Comparison of ENCODE assay signal across 8 mouse cellular contexts in genomic region chr7:45924429-45924816, GRCm38 (mm10). TPM values are rescaled to one million over a fixed set of nuclear protein-coding genes. Genes with fewer than 3 reads are reported as not detected.
DNase-seq lines count a peak whose midpoint lies in the region; ATAC-seq lines count a peak whose summit lies in the region.

No protein-coding gene starts in this region.

- no peaks in the 10 kb centered on the region for H3K9me3 ChIP-seq in hindbrain, embryonic 13.5 days
- H3K9me3 ChIP-seq in liver, embryonic 13.5 days (replicated peaks): no peaks in the 10 kb centered on the region
- no peaks in the 10 kb centered on the region for H3K9me3 ChIP-seq in neural tube, embryonic 11.5 days (ENCODE audit: control insufficient read depth, low read length)

- WGBS in hindbrain, embryonic 13.5 days: 13% methylated on average over 14 of the region's 14 CpGs
- WGBS in liver, embryonic 13.5 days (ENCODE audit: insufficient replicate concordance): 7% methylated on average over 14 of the region's 14 CpGs
- 8% methylated on average over 14 of the region's 14 CpGs for WGBS in neural tube, embryonic 11.5 days

- peak overlapping the region; percentile 44; the same call in 1 of the 2 replicates for H3K4me3 ChIP-seq in hindbrain, embryonic 13.5 days
- H3K4me3 ChIP-seq in liver, embryonic 13.5 days (replicated peaks): peak overlapping the region; percentile 58
- H3K4me3 ChIP-seq in neural tube, embryonic 11.5 days (ENCODE audit: low read depth, low read length): peak overlapping the region; percentile 16; the same call in 1 of the 2 replicates

- H3K36me3 ChIP-seq in hindbrain, embryonic 13.5 days: no peaks in the 10 kb centered on the region; the same call in 1 of the 2 replicates
- H3K36me3 ChIP-seq in liver, embryonic 13.5 days: no peaks in the 10 kb centered on the region
- no peaks in the 10 kb centered on the region for H3K36me3 ChIP-seq in neural tube, embryonic 11.5 days (ENCODE audit: control insufficient read depth, insufficient read depth, low read length)

- H3K4me2 ChIP-seq in hindbrain, embryonic 13.5 days: peak overlapping the region; percentile 61
- peak overlapping the region; percentile 76 for H3K4me2 ChIP-seq in liver, embryonic 13.5 days
- H3K4me2 ChIP-seq in neural tube, embryonic 11.5 days (ENCODE audit: low read depth): peak overlapping the region; percentile 41

- H3K27me3 ChIP-seq in hindbrain, embryonic 13.5 days: peaks cover 38% of the 10 kb centered on the region
- H3K27me3 ChIP-seq in liver, embryonic 13.5 days: 0 out of 2 replicates have a peak, but pooled peaks cover 3% of the 10 kb centered on the region
- no peaks in the 10 kb centered on the region for H3K27me3 ChIP-seq in neural tube, embryonic 11.5 days (ENCODE audit: control insufficient read depth, insufficient read depth, low read length)

- peak overlapping the region; percentile 86; the same call in 1 of the 2 replicates for H3K27ac ChIP-seq in hindbrain, embryonic 13.5 days
- peak overlapping the region; percentile 70 for H3K27ac ChIP-seq in liver, embryonic 13.5 days
- H3K27ac ChIP-seq in neural tube, embryonic 11.5 days (ENCODE audit: low read depth, low read length): no peak overlapping the region

- no peak for ATAC-seq in hindbrain, embryonic 13.5 days (ENCODE audit: low FRiP score)
- no peak for ATAC-seq in liver, embryonic 13.5 days (ENCODE audit: low read depth)
- ATAC-seq in neural tube, embryonic 11.5 days (ENCODE audit: insufficient read depth, low FRiP score, low TSS enrichment): no peak
- no peak for ATAC-seq in frontal cortex, adult (ENCODE audit: low TSS enrichment)

- peak; percentile 48 to 61 for DNase-seq in adrenal gland, adult 18-20 months (ENCODE audit: low spot score in 2 of 2)
- DNase-seq in adrenal gland, postnatal 4 days (ENCODE audit: low spot score in 2 of 2): no peak
- peak; percentile 52 for DNase-seq in c-Kit-positive CD71-negative TER-119-negative erythroid progenitor cells, embryonic 14.5 days (ENCODE audit: low read depth)
- peak; percentile 21 for DNase-seq in liver, embryonic 13.5 days
- no peak for DNase-seq in neural tube, embryonic 11.5 days (ENCODE audit: low spot score)
- DNase-seq in layer of hippocampus, postnatal 10 days (ENCODE audit: low spot score in 2 of 2): no peak

- H3K4me1 ChIP-seq in hindbrain, embryonic 13.5 days (replicated peaks): peaks cover 18% of the 10 kb centered on the region
- peaks cover 60% of the 10 kb centered on the region for H3K4me1 ChIP-seq in liver, embryonic 13.5 days (replicated peaks)
- no peaks in the 10 kb centered on the region for H3K4me1 ChIP-seq in neural tube, embryonic 11.5 days (ENCODE audit: control insufficient read depth, insufficient read depth, low read length)

- no peak overlapping the region; the same call in 1 of the 2 replicates for H3K9ac ChIP-seq in hindbrain, embryonic 13.5 days
- H3K9ac ChIP-seq in liver, embryonic 13.5 days: peak overlapping the region; percentile 60
- H3K9ac ChIP-seq in neural tube, embryonic 11.5 days (ENCODE audit: low read length): no peak overlapping the region; the same call in 1 of the 2 replicates

RNA-seq across cellular contexts. Expression of gene Ccdc114, which starts 0.6 kb away (rescaled TPM):
- total RNA-seq in adrenal gland, adult 18-20 months (2021): 10 to 100 TPM; 17.7 to 21.1 TPM
- 1 to 10 TPM; 8.8 to 10.0 TPM for total RNA-seq in adrenal gland, postnatal 4 days (2021)
- polyA plus RNA-seq in hindbrain, embryonic 13.5 days (2015; fragmentation: Nextera tagmentation; extraction: Ambion mirVana): 4.9 and 7.6 TPM in 2 replicates
- 1.2 and 1.5 TPM in 2 replicates for polyA plus RNA-seq in liver, embryonic 13.5 days (2015; fragmentation: Nextera tagmentation; extraction: Ambion mirVana)
- 2.9 and 3.4 TPM in 2 replicates for polyA plus RNA-seq in neural tube, embryonic 11.5 days (2014; fragmentation: Nextera tagmentation; extraction: Ambion mirVana)
- total RNA-seq in layer of hippocampus, postnatal 10 days (2021): 1 to 10 TPM; 4.2 to 5.3 TPM

RNA-seq across cellular contexts. Expression of gene Emp3, which starts 3.2 kb away (rescaled TPM):
- 100 to 1,000 TPM; 299 to 421 TPM for total RNA-seq in adrenal gland, adult 18-20 months (2021)
- 100 to 1,000 TPM; 191 to 202 TPM for total RNA-seq in adrenal gland, postnatal 4 days (2021)
- 33.7 and 45.9 TPM in 2 replicates for polyA plus RNA-seq in hindbrain, embryonic 13.5 days (2015; fragmentation: Nextera tagmentation; extraction: Ambion mirVana)
- polyA plus RNA-seq in liver, embryonic 13.5 days (2015; fragmentation: Nextera tagmentation; extraction: Ambion mirVana): 49.0 and 61.6 TPM in 2 replicates
- 20.3 and 24.6 TPM in 2 replicates for polyA plus RNA-seq in neural tube, embryonic 11.5 days (2014; fragmentation: Nextera tagmentation; extraction: Ambion mirVana)
- 1 to 10 TPM; 6.2 TPM for total RNA-seq in layer of hippocampus, postnatal 10 days (2021)

RNA-seq across cellular contexts. Expression of gene Tmem143, which starts 27.7 kb away (rescaled TPM):
- 10 to 100 TPM; 70.9 to 89.3 TPM for total RNA-seq in adrenal gland, adult 18-20 months (2021)
- total RNA-seq in adrenal gland, postnatal 4 days (2021): 10 to 100 TPM; 30.2 to 33.3 TPM
- 6.2 and 6.6 TPM in 2 replicates for polyA plus RNA-seq in hindbrain, embryonic 13.5 days (2015; fragmentation: Nextera tagmentation; extraction: Ambion mirVana)
- polyA plus RNA-seq in liver, embryonic 13.5 days (2015; fragmentation: Nextera tagmentation; extraction: Ambion mirVana): 3.6 and 3.8 TPM in 2 replicates
- 2.8 and 3.9 TPM in 2 replicates for polyA plus RNA-seq in neural tube, embryonic 11.5 days (2014; fragmentation: Nextera tagmentation; extraction: Ambion mirVana)
- total RNA-seq in layer of hippocampus, postnatal 10 days (2021): 10 to 100 TPM; 23.9 TPM

RNA-seq across cellular contexts. Expression of gene Syngr4, which starts 27.9 kb away (rescaled TPM):
- not detected for total RNA-seq in adrenal gland, adult 18-20 months (2021)
- total RNA-seq in adrenal gland, postnatal 4 days (2021): under 1 TPM; 0.79 to 0.95 TPM
- polyA plus RNA-seq in hindbrain, embryonic 13.5 days (2015; fragmentation: Nextera tagmentation; extraction: Ambion mirVana): 0.17 and 0.36 TPM in 2 replicates
- 0.76 and 0.86 TPM in 2 replicates for polyA plus RNA-seq in liver, embryonic 13.5 days (2015; fragmentation: Nextera tagmentation; extraction: Ambion mirVana)
- polyA plus RNA-seq in neural tube, embryonic 11.5 days (2014; fragmentation: Nextera tagmentation; extraction: Ambion mirVana): 0.59 and 0.82 TPM in 2 replicates
- under 1 TPM in 1 of 2 experiments, not detected in 1; 0.40 TPM for total RNA-seq in layer of hippocampus, postnatal 10 days (2021)

RNA-seq across cellular contexts. Expression of gene Grin2d, which starts 46.2 kb away (rescaled TPM):
- total RNA-seq in adrenal gland, adult 18-20 months (2021): under 1 TPM; 0.66 to 0.67 TPM
- 1 to 10 TPM; 2.0 to 2.1 TPM for total RNA-seq in adrenal gland, postnatal 4 days (2021)
- 1.5 and 1.6 TPM in 2 replicates for polyA plus RNA-seq in hindbrain, embryonic 13.5 days (2015; fragmentation: Nextera tagmentation; extraction: Ambion mirVana)
- polyA plus RNA-seq in liver, embryonic 13.5 days (2015; fragmentation: Nextera tagmentation; extraction: Ambion mirVana): 0.07 TPM in 2 replicates
- polyA plus RNA-seq in neural tube, embryonic 11.5 days (2014; fragmentation: Nextera tagmentation; extraction: Ambion mirVana): 0.37 and 0.73 TPM in 2 replicates
- 10 to 100 TPM; 32.1 to 33.4 TPM for total RNA-seq in layer of hippocampus, postnatal 10 days (2021)

Comparison
In these comparisons a context has a peak if more than half of its experiments do, and no peak if none do; other contexts are left out.
1. DNase-seq: peak in adrenal gland, adult 18-20 months (2 of 2), c-Kit-positive CD71-negative TER-119-negative erythroid progenitor cells, embryonic 14.5 days (single experiment) and liver, embryonic 13.5 days (single experiment); none in adrenal gland, postnatal 4 days (0 of 2), neural tube, embryonic 11.5 days (single experiment) and layer of hippocampus, postnatal 10 days (0 of 2).
2. RNA of gene Emp3, which starts 3.2 kb away (total RNA-seq): 299 to 421 TPM in adrenal gland, adult 18-20 months and 191 to 202 TPM in adrenal gland, postnatal 4 days; 6.2 TPM in layer of hippocampus, postnatal 10 days; every median in the first group is over 10 times any median in the second.
3. Peak in every context shown above with its lines, with median percentiles within 50 percentile points of each other: H3K4me2 ChIP-seq and H3K4me3 ChIP-seq.